Mouse (Mus musculus) kidney, postnatal 36 days (tissue): ENCODE data around the gene Bmpr2.

ENCODE experiments used
- DNase-seq, 2 experiments: peaks; one replicate each; pipeline ENCODE4 v3.0.0; 2021 to 2022; ENCODE audit warnings: mixed read lengths in 2 of 2

Gene Bmpr2

GRCm38 (mm10) chr1:59804363-59804762 is 41.2 kb downstream of the Bmpr2 start:
- DNase-seq: no peak

- DNase-seq: no peak
Measured at GRCm38 (mm10) chr1:59809921-59810320, 46.7 kb downstream of the Bmpr2 start.

- DNase-seq: no peak
Measured at GRCm38 (mm10) chr1:59812782-59813181, 49.6 kb downstream of the Bmpr2 start.

GRCm38 (mm10) chr1:59825421-59825820 is 62.2 kb downstream of the Bmpr2 start:
- peak; percentile 39 to 65 for DNase-seq

GRCm38 (mm10) chr1:59826583-59826982 is 63.4 kb downstream of the Bmpr2 start:
- no peak for DNase-seq

GRCm38 (mm10) chr1:59829410-59829809 is 66.2 kb downstream of the Bmpr2 start:
- DNase-seq: no peak

- no peak for DNase-seq
Measured at GRCm38 (mm10) chr1:59830194-59830593, 67.0 kb downstream of the Bmpr2 start.

GRCm38 (mm10) chr1:59833723-59834122 is 70.5 kb downstream of the Bmpr2 start:
- DNase-seq: peak; percentile 42 to 45

- no peak for DNase-seq
Measured at GRCm38 (mm10) chr1:59848327-59848726, 85.1 kb downstream of the Bmpr2 start.

GRCm38 (mm10) chr1:59859046-59859445 is 95.8 kb downstream of the Bmpr2 start:
- DNase-seq: no peak

- no peak for DNase-seq
Measured at GRCm38 (mm10) chr1:59862144-59862543, 98.9 kb downstream of the Bmpr2 start.

- no peak for DNase-seq
Measured at GRCm38 (mm10) chr1:59868041-59868440, 104.8 kb downstream of the Bmpr2 start.

- DNase-seq: no peak
Measured at GRCm38 (mm10) chr1:59874023-59874422, 110.8 kb downstream of the Bmpr2 start.

GRCm38 (mm10) chr1:59878098-59878497 is 114.9 kb downstream of the Bmpr2 start:
- no peak for DNase-seq

GRCm38 (mm10) chr1:59883349-59884134 is 120.3 kb downstream of the Bmpr2 start:
- DNase-seq: peak; percentile 75 to 94

GRCm38 (mm10) chr1:59886899-59887298 is 123.7 kb downstream of the Bmpr2 start:
- DNase-seq: no peak

GRCm38 (mm10) chr1:59888018-59888417 is 124.8 kb downstream of the Bmpr2 start:
- peak in 1 of 2 experiments; percentile 41 for DNase-seq

GRCm38 (mm10) chr1:59891185-59891584 is 128.0 kb downstream of the Bmpr2 start:
- no peak for DNase-seq

GRCm38 (mm10) chr1:59892777-59893176 is 129.6 kb downstream of the Bmpr2 start:
- no peak for DNase-seq

- no peak for DNase-seq
Measured at GRCm38 (mm10) chr1:59894025-59894424, 130.8 kb downstream of the Bmpr2 start.

- peak; percentile 80 to 83 for DNase-seq
Measured at GRCm38 (mm10) chr1:59895456-59895855, 132.3 kb downstream of the Bmpr2 start.

- DNase-seq: peak in 1 of 2 experiments; percentile 39
Measured at GRCm38 (mm10) chr1:59897147-59897798, 134.1 kb downstream of the Bmpr2 start.

- DNase-seq: no peak
Measured at GRCm38 (mm10) chr1:59899679-59900078, 136.5 kb downstream of the Bmpr2 start.
